Mouse (Mus musculus): Measurements from ENCODE around the gene Slc26a5.

DNA sequence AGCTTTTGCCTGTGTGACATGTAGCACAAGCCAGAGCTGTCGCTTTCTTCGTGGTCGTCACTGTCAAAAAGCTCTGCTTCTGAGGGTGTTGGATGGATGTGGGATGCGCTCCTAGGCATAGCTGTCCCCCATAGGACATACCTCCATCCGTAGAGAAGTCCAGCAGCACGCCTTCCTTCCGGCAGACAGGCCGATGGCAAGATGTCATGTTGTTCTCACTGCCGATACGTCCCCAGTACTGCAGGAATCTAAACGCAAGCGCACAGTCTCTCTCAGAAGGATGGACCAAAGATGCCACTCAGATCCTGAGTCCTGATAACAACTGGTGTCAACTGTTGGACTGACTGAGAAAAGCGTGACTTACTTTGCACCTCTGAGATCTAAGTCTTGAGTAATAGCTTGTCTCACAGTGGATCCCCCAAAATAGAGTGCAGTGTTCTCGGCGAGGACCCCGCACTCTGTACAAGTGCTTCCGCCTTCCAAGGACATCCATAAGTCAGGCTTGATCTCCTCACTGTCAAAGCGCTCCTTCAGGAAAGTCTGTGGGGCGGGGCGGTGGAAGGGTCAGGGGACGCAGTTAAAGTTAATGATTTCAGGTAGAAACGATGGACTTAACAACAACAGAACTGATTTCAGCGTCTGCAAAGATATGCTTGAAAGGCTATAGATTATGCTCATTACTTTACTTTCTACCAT is 47.6 kb upstream of the Slc26a5 start:
- TF ChIP-seq POLR2A (IDR thresholded peaks at IDR 0.05; ENCODE audit: borderline replicate concordance, extremely low read depth, insufficient read depth, insufficient read length, poor library complexity, severe bottlenecking): no peak
- TF ChIP-seq CTCF (IDR thresholded peaks at IDR 0.05; ENCODE audit: borderline replicate concordance, extremely low read depth, insufficient read depth, insufficient read length): no peak

All from brain, embryonic 14.5 days (tissue).